Mouse (Mus musculus): ENCODE measurements at regions not wholly inside any gene's neighbourhood (a gene's known extent, or its start where the extent isn't known, plus 50 kb on each side); places are given as distances from the start of the nearest gene placed in this dataset.

DNA sequence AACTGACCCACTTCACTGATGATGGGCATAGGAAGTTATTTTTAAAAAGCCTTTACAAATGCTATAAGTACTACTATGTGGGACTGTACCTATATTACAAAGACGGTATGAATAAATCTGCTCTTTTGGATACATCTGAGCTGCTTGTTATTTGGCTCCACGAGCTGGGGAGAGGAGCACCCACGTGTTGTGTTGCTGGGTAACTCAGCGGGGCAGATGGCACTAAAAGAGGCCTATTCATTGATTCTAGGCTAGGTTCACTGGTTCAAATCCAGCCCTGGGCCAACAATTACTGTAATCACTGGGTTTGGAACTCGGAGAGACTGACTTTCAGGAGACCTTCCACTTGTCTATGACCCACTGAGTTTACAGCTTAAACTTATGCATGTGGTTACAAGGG, 176.0 kb upstream of the Cadm1 start:
- no peak for TF ChIP-seq CTCF (IDR thresholded peaks at IDR 0.05; ENCODE audit: control insufficient read depth, insufficient read depth, low read length)
- TF ChIP-seq POLR2A (IDR thresholded peaks at IDR 0.05; ENCODE audit: borderline replicate concordance, control insufficient read depth, low read depth, low read length): no peak

All from bone marrow, adult 2 months (tissue).